Mouse (Mus musculus) liver, embryonic 13.5 days (tissue): ENCODE measurements around the gene Exoc6. TPM values are rescaled to one million over a fixed set of nuclear protein-coding genes. Genes with fewer than 3 reads are reported as not detected.
A peak's percentile ranks its signal among the peaks of the same experiment; 100 is the strongest.
"Not testable (repeated sequence)": the region's sequence is repeated elsewhere in the genome, so short reads cannot be mapped to it uniquely, and the experiment has no call there.

Experiments
- ATAC-seq: fragments of 200-750 bp; cut with Nextera tagmentation; 2 replicates; pipeline ENCODE4 v1.8.0; 2017; ENCODE audit warnings: low read depth, mild to moderate bottlenecking, moderate number of reproducible peaks, moderate library complexity
- DNase-seq: peaks from one replicate; pipeline ENCODE4 v3.0.0; 2022
- H3K27ac ChIP-seq: fragments of 300-500 bp; sonication (generic); 2 replicates; pipeline ENCODE4 v1.5.1; 2015; ENCODE audit warnings: moderate library complexity, mild to moderate bottlenecking, inconsistent platforms
- H3K27me3 ChIP-seq: fragments of 300-500 bp; sonication (generic); 2 replicates; pipeline ENCODE4 v1.6.1; 2015; ENCODE audit warnings: mild to moderate bottlenecking, inconsistent platforms
- H3K36me3 ChIP-seq: fragments of 300-500 bp; sonication (generic); 2 replicates; pipeline ENCODE4 v1.6.1; 2015; ENCODE audit warnings: mild to moderate bottlenecking, inconsistent platforms
- H3K4me1 ChIP-seq: fragments of 300-500 bp; sonication (generic); replicated peaks from 2 replicates; pipeline ENCODE4 v1.6.1; 2015; ENCODE audit warnings: inconsistent platforms
- H3K4me2 ChIP-seq: fragments of 300-500 bp; sonication (generic); 2 replicates; pipeline ENCODE4 v1.6.1; 2015; ENCODE audit warnings: inconsistent platforms, mild to moderate bottlenecking, moderate library complexity
- H3K4me3 ChIP-seq: fragments of 300-500 bp; sonication (generic); replicated peaks from 2 replicates; pipeline ENCODE4 v1.5.1; 2015; ENCODE audit warnings: mild to moderate bottlenecking, inconsistent platforms
- H3K9ac ChIP-seq: fragments of 300-500 bp; sonication (generic); 2 replicates; pipeline ENCODE4 v1.6.1; 2015; ENCODE audit warnings: mild to moderate bottlenecking, inconsistent platforms
- H3K9me3 ChIP-seq: fragments of 300-500 bp; sonication (generic); replicated peaks from 2 replicates; pipeline ENCODE4 v1.6.1; 2016; ENCODE audit warnings: inconsistent platforms
- WGBS: fragments of 180-500 bp; shearing (Covaris S2); methylation state at CpG from one replicate; pipeline ENCODE4 v1.1.7; 2015; ENCODE audit not compliant: insufficient replicate concordance; 5-methylcytosine and 5-hydroxymethylcytosine counted together
- polyA plus RNA-seq: library from polyadenylated mRNA; unstranded; fragments of >200 nt; fragmentation: Nextera tagmentation; extraction: Ambion mirVana; gene quantifications from 2 replicates; pipeline ENCODE4 v1.2.1, GENCODE M21; 2015

The Exoc6 gene
- polyA plus RNA-seq, 1 experiment from 2014 or later, result 34.3 TPM

DNA sequence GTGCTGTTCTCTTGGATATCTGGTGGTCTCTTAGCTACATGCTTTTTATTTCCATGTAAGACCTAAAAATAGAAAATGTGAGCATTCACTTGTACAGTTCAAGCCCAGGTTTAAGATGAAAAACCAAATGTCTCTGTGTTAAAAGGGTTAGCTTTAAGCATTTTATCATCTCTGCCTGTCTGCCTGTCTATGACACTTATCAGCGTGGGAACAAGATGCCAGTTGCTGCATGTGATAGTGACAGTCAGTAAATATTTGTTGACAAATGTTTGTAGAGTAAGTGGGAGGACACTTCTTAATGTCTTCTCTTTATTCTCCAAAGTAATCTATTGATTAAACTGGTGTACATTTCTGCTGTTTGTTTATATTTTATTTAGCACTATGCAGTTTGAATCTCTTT lies 12.5 kb upstream of the Exoc6 start:
- peak; percentile 73 for ATAC-seq
- H3K36me3 ChIP-seq, result no peaks in the 10 kb centered on the region
- peak overlapping the region; percentile 62 for H3K27ac ChIP-seq
- H3K27me3 ChIP-seq, result no peaks in the 10 kb centered on the region
- H3K4me1 ChIP-seq, result peaks cover 36% of the 10 kb centered on the region
- DNase-seq, result no peak
- no peaks in the 10 kb centered on the region for H3K9me3 ChIP-seq
- H3K9ac ChIP-seq, result peak overlapping the region; percentile 4; the same call in 1 of the 2 replicates
- WGBS, result 24% methylated on average over 1 of the region's 1 CpGs
- H3K4me3 ChIP-seq, result no peak overlapping the region
- no peak overlapping the region for H3K4me2 ChIP-seq

DNA sequence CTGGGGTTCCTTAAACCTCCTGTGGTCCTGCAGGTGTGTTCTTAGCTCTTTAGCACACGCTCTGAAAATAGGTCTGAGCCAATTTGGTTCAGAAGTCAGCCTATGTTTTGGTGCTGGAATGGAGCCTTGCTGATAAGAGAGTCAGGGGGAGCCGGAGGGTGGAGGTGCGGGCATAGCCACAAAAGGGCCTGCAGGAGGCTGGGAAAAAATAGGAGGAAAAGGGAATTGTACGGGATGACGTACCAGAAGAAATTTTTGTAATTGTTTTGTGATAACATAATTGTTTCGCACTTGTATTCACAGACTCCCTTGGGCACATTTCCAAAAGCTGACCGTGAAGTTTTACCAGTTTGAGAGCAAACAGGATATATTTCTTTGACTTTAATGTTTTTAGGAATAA lies 10.0 kb upstream of the Exoc6 start:
- no peaks in the 10 kb centered on the region for H3K9me3 ChIP-seq
- H3K36me3 ChIP-seq, result no peaks in the 10 kb centered on the region
- peak overlapping the region; percentile 24; the same call in 1 of the 2 replicates for H3K4me2 ChIP-seq
- WGBS, result 40% methylated on average over 7 of the region's 7 CpGs
- H3K9ac ChIP-seq, result no peak overlapping the region
- peak overlapping the region; percentile 34; the same call in 1 of the 2 replicates for H3K27ac ChIP-seq
- peaks cover 46% of the 10 kb centered on the region for H3K4me1 ChIP-seq
- no peaks in the 10 kb centered on the region for H3K27me3 ChIP-seq
- no peak overlapping the region for H3K4me3 ChIP-seq
- DNase-seq, result no peak
- ATAC-seq, result peak; percentile 45; the same call in 1 of the 2 replicates

DNA sequence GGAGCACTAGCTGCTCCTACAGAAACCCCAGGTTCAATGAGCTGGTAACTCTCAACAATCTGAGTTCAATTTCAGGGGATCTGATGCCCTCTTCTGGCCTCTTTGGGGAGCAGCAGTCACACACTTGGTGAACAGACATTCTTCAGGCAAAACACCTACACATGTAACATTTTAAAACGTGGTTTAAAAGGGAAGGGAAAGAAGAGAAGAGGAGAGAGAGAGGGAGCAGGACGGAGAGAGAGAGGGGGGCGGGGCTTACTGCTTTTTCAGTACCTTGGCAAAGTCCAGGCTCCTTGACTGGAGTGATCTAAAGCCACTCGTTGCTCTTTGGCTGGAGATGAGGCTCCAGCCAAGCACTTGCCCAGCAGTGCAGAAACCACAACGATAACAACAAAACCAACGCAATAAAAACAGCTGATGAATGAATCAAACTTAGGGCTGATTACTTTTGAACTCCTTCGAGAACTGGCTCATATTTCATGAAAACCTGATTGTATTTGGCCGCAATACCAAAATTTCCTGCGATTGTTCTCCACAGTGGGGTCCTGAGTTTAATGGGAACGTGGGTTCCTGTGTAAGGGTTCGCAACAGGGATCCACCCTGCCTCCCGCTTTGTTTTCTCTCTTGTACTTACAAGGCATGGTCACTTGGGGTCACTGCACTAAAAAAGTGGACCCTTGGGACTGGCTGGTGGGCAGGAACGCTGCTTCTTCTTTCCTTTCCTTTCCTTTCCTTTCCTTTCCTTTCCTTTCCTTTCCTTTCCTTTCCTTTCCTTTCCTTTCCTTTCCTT lies 6.5 kb upstream of the Exoc6 start:
- H3K9me3 ChIP-seq, result no peaks in the 10 kb centered on the region
- H3K27ac ChIP-seq, result no peak overlapping the region
- H3K4me3 ChIP-seq, result peak overlapping the region; percentile 18
- peaks cover 44% of the 10 kb centered on the region for H3K4me1 ChIP-seq
- ATAC-seq (0 out of 2 replicates have a peak, but pooled peaks have one; percentile 44), DNase-seq (no peak)
- no peaks in the 10 kb centered on the region for H3K27me3 ChIP-seq
- 32% methylated on average over 13 of the region's 13 CpGs for WGBS
- H3K9ac ChIP-seq, result peak overlapping the region; percentile 24; the same call in 1 of the 2 replicates
- H3K36me3 ChIP-seq, result no peaks in the 10 kb centered on the region
- peak overlapping the region; percentile 47 for H3K4me2 ChIP-seq

DNA sequence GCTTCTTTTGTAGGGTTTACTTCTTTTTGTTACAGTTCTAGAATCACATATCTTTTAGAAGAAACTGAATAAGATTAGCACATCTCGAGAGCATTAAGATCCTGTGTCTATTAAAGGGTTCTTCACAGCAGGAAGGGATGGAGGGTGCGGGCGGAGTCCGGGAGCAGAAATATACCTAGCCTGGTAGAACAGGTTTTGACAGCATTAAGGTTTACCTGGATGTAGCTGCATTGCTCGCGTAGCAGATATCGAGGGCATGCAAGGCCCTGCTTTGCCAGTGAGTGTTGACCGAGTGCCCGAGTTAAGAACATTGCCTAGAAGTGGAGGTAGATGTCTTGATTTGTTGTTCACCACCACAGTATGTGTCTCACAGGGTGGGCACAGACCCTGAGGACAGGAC lies 5.7 kb upstream of the Exoc6 start:
- Histone ChIP-seq H3K4me2 (peak overlapping the region; percentile 47; the same call in 1 of the 2 replicates), H3K27me3 (no peaks in the 10 kb centered on the region), H3K9ac (no peak overlapping the region), H3K9me3 (no peaks in the 10 kb centered on the region), H3K4me1 (peaks cover 40% of the 10 kb centered on the region), H3K36me3 (no peaks in the 10 kb centered on the region), H3K4me3 (no peak overlapping the region), H3K27ac (no peak overlapping the region)
- WGBS, result 84% methylated on average over 9 of the region's 9 CpGs
- DNase-seq (no peak), ATAC-seq (no peak)

DNA sequence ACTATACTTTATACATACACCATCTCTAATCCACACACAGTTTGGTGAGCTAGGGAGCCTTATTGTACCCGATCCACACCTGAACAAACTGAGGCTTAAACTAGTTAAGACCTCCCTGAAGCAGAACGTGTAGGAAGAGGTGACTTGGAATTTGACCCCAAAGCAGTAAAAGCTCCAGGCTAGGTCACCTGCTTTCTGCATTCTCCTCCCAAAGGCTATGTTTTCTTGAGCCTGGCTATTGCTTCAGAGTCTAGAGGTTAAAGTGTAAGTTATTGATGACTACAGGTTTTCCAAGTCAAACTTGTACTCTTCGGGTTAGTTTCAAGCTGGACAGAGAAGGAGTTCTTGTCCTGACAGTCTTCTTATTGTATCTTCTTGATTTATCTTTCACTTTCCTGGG lies 5.0 kb upstream of the Exoc6 start:
- DNase-seq (no peak), ATAC-seq (no peak)
- no peak overlapping the region for H3K4me2 ChIP-seq
- peaks cover 39% of the 10 kb centered on the region for H3K4me1 ChIP-seq
- no peak overlapping the region for H3K9ac ChIP-seq
- no peak overlapping the region for H3K4me3 ChIP-seq
- 58% methylated on average over 3 of the region's 3 CpGs for WGBS
- no peaks in the 10 kb centered on the region for H3K9me3 ChIP-seq
- no peak overlapping the region for H3K27ac ChIP-seq
- no peaks in the 10 kb centered on the region for H3K27me3 ChIP-seq
- H3K36me3 ChIP-seq, result no peaks in the 10 kb centered on the region

DNA sequence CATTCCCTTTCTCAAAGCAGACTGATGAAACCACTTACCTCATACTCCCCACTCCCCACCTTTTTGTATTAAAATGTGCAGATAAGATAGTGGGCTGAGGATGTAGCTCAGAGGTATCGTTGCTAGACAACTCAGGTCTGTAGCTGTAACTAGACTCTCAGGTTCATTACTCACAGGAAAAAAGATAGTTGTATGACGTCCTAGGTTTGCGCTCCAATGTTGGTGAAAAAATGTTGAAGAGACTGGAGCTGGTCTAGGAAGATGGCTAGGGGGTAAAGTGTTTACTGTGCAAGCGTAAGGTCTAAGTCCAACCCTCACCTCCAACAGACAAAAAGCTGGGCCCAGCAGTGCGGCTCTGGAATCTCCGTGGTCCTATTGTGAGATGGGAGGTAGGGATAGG lies 4.5 kb upstream of the Exoc6 start:
- H3K27ac ChIP-seq, result no peak overlapping the region
- no peaks in the 10 kb centered on the region for H3K36me3 ChIP-seq
- DNase-seq (no peak), ATAC-seq (no peak)
- H3K27me3 ChIP-seq, result no peaks in the 10 kb centered on the region
- H3K9ac ChIP-seq, result no peak overlapping the region
- H3K4me3 ChIP-seq, result no peak overlapping the region
- 60% methylated on average over 6 of the region's 6 CpGs for WGBS
- H3K9me3 ChIP-seq, result no peaks in the 10 kb centered on the region
- H3K4me1 ChIP-seq, result peaks cover 37% of the 10 kb centered on the region
- 0 out of 2 replicates have a peak overlapping the region, but pooled peaks have one; percentile 10 for H3K4me2 ChIP-seq

DNA sequence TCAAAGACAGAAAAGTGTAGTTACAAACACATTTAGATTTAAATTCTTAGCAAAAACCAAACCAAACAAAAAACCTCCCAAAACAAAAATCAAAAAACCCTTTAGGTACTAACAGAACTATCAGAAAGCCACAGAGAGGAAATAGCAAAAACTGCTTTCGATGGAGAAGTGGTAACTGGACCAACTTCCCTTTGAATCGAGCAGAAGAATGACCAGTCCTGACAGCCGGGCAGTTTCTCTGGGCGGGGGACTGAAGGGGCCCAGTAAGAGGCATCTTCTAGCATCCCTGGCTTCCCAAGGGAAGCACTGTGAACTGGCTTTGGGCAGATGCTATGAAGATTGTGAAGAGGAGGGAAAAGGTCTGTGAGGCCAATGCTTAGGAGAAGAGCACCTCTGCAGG lies 3.4 kb upstream of the Exoc6 start:
- 30% methylated on average over 4 of the region's 4 CpGs for WGBS
- Histone ChIP-seq H3K27me3 (no peaks in the 10 kb centered on the region), H3K27ac (no peak overlapping the region), H3K36me3 (no peaks in the 10 kb centered on the region), H3K9ac (no peak overlapping the region), H3K4me2 (no peak overlapping the region), H3K9me3 (no peaks in the 10 kb centered on the region), H3K4me1 (peaks cover 46% of the 10 kb centered on the region), H3K4me3 (no peak overlapping the region)
- DNase-seq, result no peak
- no peak for ATAC-seq

DNA sequence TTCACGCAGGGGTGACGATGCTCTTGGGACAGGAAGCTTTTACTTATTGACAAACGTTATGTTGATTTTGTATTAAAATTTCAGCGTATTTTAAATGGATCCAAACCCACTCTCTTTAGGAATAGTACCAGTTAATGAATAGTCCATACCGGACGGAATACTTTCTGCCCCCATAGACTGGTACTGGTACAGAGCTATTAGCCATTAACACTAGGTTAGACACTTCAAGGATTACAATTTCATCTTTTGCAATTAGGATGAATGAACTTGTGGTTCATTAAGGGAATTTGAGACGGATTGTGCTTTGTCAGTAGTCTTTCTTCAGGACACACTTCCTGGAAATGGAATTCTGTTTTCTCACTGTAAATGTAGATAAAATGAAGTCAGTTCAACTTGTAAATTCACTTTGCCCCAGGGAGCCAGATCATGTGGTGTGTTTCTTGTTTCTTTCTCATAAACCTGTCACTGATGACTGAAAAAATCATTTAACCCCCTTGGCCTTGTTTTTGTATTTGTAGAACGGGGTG lies 885 bp downstream of the Exoc6 start:
- Histone ChIP-seq H3K4me3 (peak overlapping the region; percentile 88), H3K9me3 (no peaks in the 10 kb centered on the region), H3K36me3 (peaks cover 12% of the 10 kb centered on the region; the same call in 1 of the 2 replicates), H3K27me3 (no peaks in the 10 kb centered on the region), H3K4me1 (peaks cover 68% of the 10 kb centered on the region), H3K4me2 (peak overlapping the region; percentile 92), H3K9ac (peak overlapping the region; percentile 91), H3K27ac (peak overlapping the region; percentile 90)
- 3% methylated on average over 8 of the region's 8 CpGs for WGBS
- ATAC-seq (no peak), DNase-seq (no peak)

DNA sequence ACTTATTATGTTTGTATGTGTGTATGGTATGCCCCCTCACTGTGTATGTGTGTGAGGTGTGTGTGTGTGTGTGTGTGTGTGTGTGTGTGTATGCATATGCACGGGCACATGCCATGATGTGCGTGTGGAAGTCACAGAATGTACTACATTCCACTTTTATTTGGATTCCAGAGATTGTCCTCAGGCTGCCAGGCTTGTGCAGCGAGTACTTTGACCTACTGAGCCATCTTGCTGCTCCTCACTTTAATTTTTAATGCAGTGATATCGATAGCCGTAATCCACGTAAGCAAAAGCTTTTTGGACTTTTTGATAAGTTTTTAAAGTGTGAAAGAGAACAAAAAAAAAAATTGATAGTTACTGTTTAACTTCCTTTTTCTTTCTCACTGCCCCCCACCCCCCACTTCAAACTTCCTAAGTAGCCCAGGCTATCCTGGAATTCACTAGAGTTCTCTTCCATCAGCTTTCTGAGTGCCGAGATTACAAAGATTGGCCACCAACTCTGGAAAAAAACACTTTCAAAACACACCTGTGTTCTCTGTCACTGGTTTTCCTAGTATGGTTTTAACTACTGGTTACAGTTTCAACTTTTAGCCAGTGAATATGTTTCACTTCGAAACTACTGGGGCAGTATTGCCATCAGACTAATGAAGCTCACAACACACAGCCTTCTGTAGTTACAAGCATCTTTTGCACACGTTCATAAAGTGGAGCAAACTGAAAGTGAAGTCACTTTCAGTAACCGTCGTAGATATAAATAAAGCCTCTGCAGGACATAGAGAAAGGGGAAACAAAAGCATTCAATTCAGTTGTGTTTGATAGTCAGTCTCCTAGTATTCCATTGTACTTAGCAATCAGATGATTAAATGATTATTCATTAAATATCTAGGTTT lies 3.4 kb downstream of the Exoc6 start:
- Histone ChIP-seq H3K4me1 (peaks cover 81% of the 10 kb centered on the region), H3K36me3 (peaks cover 12% of the 10 kb centered on the region; the same call in 1 of the 2 replicates), H3K4me2 (peak overlapping the region; percentile 48), H3K4me3 (no peak overlapping the region; the same call in 1 of the 2 replicates), H3K27me3 (no peaks in the 10 kb centered on the region), H3K27ac (peak overlapping the region; percentile 90), H3K9ac (peak overlapping the region; percentile 56), H3K9me3 (no peaks in the 10 kb centered on the region)
- WGBS, result 64% methylated on average over 11 of the region's 11 CpGs
- ATAC-seq (no peak), DNase-seq (no peak)

DNA sequence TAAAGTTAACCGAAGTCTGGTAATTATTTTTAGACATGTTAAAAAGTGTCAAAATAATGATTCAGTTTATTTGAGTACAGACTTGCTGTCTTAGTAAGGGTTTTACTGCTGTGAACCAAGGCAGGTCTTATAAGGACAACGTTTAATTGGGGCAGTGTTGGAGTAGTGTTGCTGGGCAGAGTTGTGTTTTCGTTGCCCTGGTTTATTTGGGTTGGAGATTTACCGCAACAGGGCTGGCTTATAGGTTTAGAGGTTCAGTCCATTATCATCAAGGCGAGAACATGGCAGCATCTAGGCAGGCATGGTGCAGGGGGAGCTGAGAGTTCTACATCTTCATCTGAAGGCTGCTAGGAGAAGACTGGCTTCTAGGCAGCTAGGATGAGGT lies 4.0 kb downstream of the Exoc6 start:
- H3K27me3 ChIP-seq, H3K9ac ChIP-seq, H3K4me3 ChIP-seq, ATAC-seq, DNase-seq, H3K9me3 ChIP-seq: not testable (repeated sequence)
- peak overlapping the region; percentile 69 for H3K27ac ChIP-seq
- peaks cover 87% of the 10 kb centered on the region for H3K4me1 ChIP-seq
- WGBS, result 77% methylated on average over 5 of the region's 5 CpGs
- peak overlapping the region; percentile 48 for H3K4me2 ChIP-seq
- peaks cover 12% of the 10 kb centered on the region; the same call in 1 of the 2 replicates for H3K36me3 ChIP-seq
